Mouse (Mus musculus) limb, embryonic 11.5 days (tissue): Measurements from ENCODE around the gene Mybphl. TPM values are rescaled to one million over a fixed set of nuclear protein-coding genes. Genes with fewer than 3 reads are reported as not detected.

Experiments
- ATAC-seq: fragments of 200-750 bp; cut with Nextera tagmentation; 2 replicates; pipeline ENCODE4 v1.8.0; 2017; ENCODE audit warnings: low read depth; ENCODE audit not compliant: insufficient number of reproducible peaks, low FRiP score, low TSS enrichment
- DNase-seq: peaks from one replicate; pipeline ENCODE4 v3.0.0-alpha.2; 2015; ENCODE audit warnings: low spot score
- H3K27ac ChIP-seq: fragments of 300-500 bp; sonication (generic); replicated peaks from 2 replicates; pipeline ENCODE4 v1.5.1; 2014; ENCODE audit warnings: low read depth, mild to moderate bottlenecking, low read length
- H3K27me3 ChIP-seq: fragments of 300-500 bp; sonication (generic); 2 replicates; pipeline ENCODE4 v1.6.1; 2014; ENCODE audit warnings: mild to moderate bottlenecking, low read length, mixed read lengths; ENCODE audit not compliant: control insufficient read depth, insufficient read depth
- H3K36me3 ChIP-seq: fragments of 300-500 bp; sonication (generic); 2 replicates; pipeline ENCODE4 v1.6.1; 2014; ENCODE audit warnings: mild to moderate bottlenecking, low read length, moderate library complexity, mixed read lengths; ENCODE audit not compliant: control insufficient read depth, insufficient read depth
- H3K4me1 ChIP-seq: fragments of 300-500 bp; sonication (generic); 2 replicates; pipeline ENCODE4 v1.6.1; 2014; ENCODE audit warnings: low read length, mixed read lengths; ENCODE audit not compliant: control insufficient read depth, insufficient read depth
- H3K4me2 ChIP-seq: fragments of 300-500 bp; sonication (generic); 2 replicates; pipeline ENCODE4 v1.6.1; 2014; ENCODE audit warnings: low read depth, mild to moderate bottlenecking, moderate library complexity; ENCODE audit not compliant: severe bottlenecking
- H3K4me3 ChIP-seq: fragments of 300-500 bp; sonication (generic); 2 replicates; pipeline ENCODE4 v1.5.1; 2014; ENCODE audit warnings: low read depth, low read length
- H3K9ac ChIP-seq: fragments of 300-500 bp; sonication (generic); 2 replicates; pipeline ENCODE4 v1.6.1; 2014; ENCODE audit warnings: mild to moderate bottlenecking, low read length
- H3K9me3 ChIP-seq: fragments of 300-500 bp; sonication (generic); 2 replicates; pipeline ENCODE4 v1.6.1; 2016; ENCODE audit warnings: low read length; ENCODE audit not compliant: control insufficient read depth
- WGBS: fragments of 180-500 bp; shearing (Covaris S2); extraction: QIAGEN DNeasy Blood & Tissue Kit; methylation state at CpG from one replicate; pipeline ENCODE4 v1.1.7; 2014; 5-methylcytosine and 5-hydroxymethylcytosine counted together
- polyA plus RNA-seq: library from polyadenylated mRNA; unstranded; fragments of >200 nt; fragmentation: Nextera tagmentation; extraction: Ambion mirVana; gene quantifications from 2 replicates; pipeline ENCODE4 v1.2.1, GENCODE M21; 2014

Gene Mybphl
- polyA plus RNA-seq, 1 experiment from 2014 or later, result not detected

- Histone ChIP-seq H3K4me3 (no peak overlapping the region), H3K36me3 (no peaks in the 10 kb centered on the region; the same call in 1 of the 2 replicates), H3K9me3 (no peaks in the 10 kb centered on the region), H3K4me1 (peaks cover 9% of the 10 kb centered on the region), H3K27ac (no peak overlapping the region), H3K4me2 (no peak overlapping the region), H3K27me3 (no peaks in the 10 kb centered on the region), H3K9ac (no peak overlapping the region)
- no peak for DNase-seq
- WGBS, result 74% methylated on average over 6 of the region's 6 CpGs
- no peak for ATAC-seq
These were observed 6.3 kb upstream of the Mybphl start for GRCm38 (mm10) chr3:108358445-108358844.

- Histone ChIP-seq H3K27me3 (no peaks in the 10 kb centered on the region), H3K9me3 (no peaks in the 10 kb centered on the region), H3K4me1 (peaks cover 9% of the 10 kb centered on the region), H3K9ac (0 out of 2 replicates have a peak overlapping the region, but pooled peaks have one; percentile 5), H3K27ac (peak overlapping the region; percentile 80; the same call in 1 of the 2 replicates), H3K4me3 (no peak overlapping the region), H3K4me2 (peak overlapping the region; percentile 2; the same call in 1 of the 2 replicates), H3K36me3 (no peaks in the 10 kb centered on the region; the same call in 1 of the 2 replicates)
- peak; percentile 78 for ATAC-seq
- WGBS, result 23% methylated on average over 7 of the region's 7 CpGs
- peak; percentile 73 for DNase-seq
These were observed 3.8 kb upstream of the Mybphl start for GRCm38 (mm10) chr3:108360894-108361293.

DNA sequence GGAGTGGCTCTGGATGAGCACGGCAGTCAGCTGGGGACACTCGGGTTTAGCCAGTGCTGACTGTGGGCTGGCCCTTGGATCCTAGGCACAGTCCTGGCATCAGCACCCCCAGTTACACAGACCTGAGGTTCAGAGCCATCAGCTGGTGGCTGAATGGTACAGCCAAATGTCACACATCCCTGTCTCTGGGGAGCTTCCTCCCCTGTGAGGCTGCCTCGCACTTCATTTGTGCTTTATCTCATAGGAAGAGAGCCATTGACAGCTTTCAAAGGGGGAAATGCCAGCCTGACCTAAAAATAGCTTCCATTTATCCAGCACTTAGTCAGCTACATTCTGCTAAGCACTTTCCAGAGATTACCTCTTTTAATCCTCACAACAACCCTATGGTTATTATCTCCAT is 1.1 kb upstream of the Mybphl start:
- no peak overlapping the region for H3K9ac ChIP-seq
- no peak overlapping the region for H3K4me2 ChIP-seq
- no peak for DNase-seq
- no peaks in the 10 kb centered on the region for H3K27me3 ChIP-seq
- H3K27ac ChIP-seq, result no peak overlapping the region
- H3K9me3 ChIP-seq, result no peaks in the 10 kb centered on the region
- H3K36me3 ChIP-seq, result no peaks in the 10 kb centered on the region
- H3K4me3 ChIP-seq, result no peak overlapping the region
- WGBS, result 68% methylated on average over 3 of the region's 3 CpGs
- peaks cover 9% of the 10 kb centered on the region for H3K4me1 ChIP-seq
- ATAC-seq, result no peak

GRCm38 (mm10) chr3:108367173-108367572 is 2.5 kb downstream of the Mybphl start:
- no peaks in the 10 kb centered on the region for H3K27me3 ChIP-seq
- 0 out of 2 replicates have a peak overlapping the region, but pooled peaks have one; percentile 12 for H3K9ac ChIP-seq
- H3K36me3 ChIP-seq, result no peaks in the 10 kb centered on the region
- no peaks in the 10 kb centered on the region for H3K9me3 ChIP-seq
- H3K27ac ChIP-seq, result no peak overlapping the region
- no peak overlapping the region for H3K4me3 ChIP-seq
- no peak for ATAC-seq
- H3K4me2 ChIP-seq, result peak overlapping the region; percentile 10; the same call in 1 of the 2 replicates
- WGBS, result 54% methylated on average over 9 of the region's 9 CpGs
- no peaks in the 10 kb centered on the region for H3K4me1 ChIP-seq
- DNase-seq, result peak; percentile 42

DNA sequence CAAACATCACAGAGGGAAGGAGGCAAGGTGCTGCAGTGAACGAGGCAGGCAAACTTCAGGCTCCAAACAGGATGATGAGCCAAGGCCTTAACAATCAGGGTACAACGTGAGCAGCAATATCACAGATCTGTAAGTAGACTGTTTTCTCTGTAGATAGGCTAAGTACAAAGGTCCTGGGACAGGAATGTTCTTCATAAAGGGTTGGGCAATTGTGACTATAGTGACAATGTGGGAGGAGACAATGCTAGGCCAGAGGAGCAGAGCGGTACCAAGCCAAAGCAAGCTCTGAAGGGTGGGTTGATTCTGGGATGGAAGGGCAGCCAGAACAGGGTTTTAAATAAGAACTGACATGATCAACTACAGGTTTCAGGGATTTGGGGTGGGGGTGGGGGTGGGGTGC is 3.1 kb downstream of the Mybphl start:
- Histone ChIP-seq H3K9ac (no peak overlapping the region), H3K4me2 (no peak overlapping the region), H3K27ac (no peak overlapping the region), H3K36me3 (no peaks in the 10 kb centered on the region), H3K4me3 (no peak overlapping the region), H3K9me3 (no peaks in the 10 kb centered on the region), H3K4me1 (no peaks in the 10 kb centered on the region), H3K27me3 (no peaks in the 10 kb centered on the region)
- 81% methylated on average over 3 of the region's 3 CpGs for WGBS
- DNase-seq (no peak), ATAC-seq (no peak)

DNA sequence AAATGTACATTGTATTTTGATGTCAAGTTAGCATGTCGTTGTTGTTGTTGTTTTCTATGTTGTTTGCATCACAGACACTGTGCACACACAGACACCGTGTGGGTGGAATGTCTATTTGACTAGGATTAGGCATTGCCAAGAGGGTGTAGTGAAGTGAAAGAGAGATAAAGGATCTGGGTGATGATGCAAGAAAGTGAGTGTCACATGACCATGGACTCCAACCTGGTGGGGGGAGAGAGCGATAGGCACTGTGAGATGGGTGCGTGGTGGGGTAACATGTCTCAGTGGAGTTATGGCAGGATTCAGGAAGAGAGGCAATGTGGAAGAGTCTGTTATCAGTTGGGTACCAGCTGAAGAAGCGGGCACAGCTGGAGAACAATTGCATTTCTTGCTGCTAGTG is 4.0 kb downstream of the Mybphl start:
- Histone ChIP-seq H3K36me3 (no peaks in the 10 kb centered on the region), H3K4me3 (no peak overlapping the region), H3K9ac (no peak overlapping the region), H3K27ac (no peak overlapping the region), H3K27me3 (no peaks in the 10 kb centered on the region), H3K9me3 (no peaks in the 10 kb centered on the region), H3K4me1 (no peaks in the 10 kb centered on the region), H3K4me2 (no peak overlapping the region)
- DNase-seq (no peak), ATAC-seq (no peak)
- 90% methylated on average over 5 of the region's 5 CpGs for WGBS

GRCm38 (mm10) chr3:108372274-108372673 is 7.6 kb downstream of the Mybphl start:
- DNase-seq (no peak), ATAC-seq (no peak)
- H3K4me1 ChIP-seq, result no peaks in the 10 kb centered on the region
- no peak overlapping the region for H3K9ac ChIP-seq
- H3K4me2 ChIP-seq, result no peak overlapping the region
- 85% methylated on average over 3 of the region's 3 CpGs for whole genome bisulfite sequencing
- H3K27me3 ChIP-seq, result no peaks in the 10 kb centered on the region
- H3K27ac ChIP-seq, result no peak overlapping the region
- no peaks in the 10 kb centered on the region for H3K9me3 ChIP-seq
- no peak overlapping the region for H3K4me3 ChIP-seq
- no peaks in the 10 kb centered on the region for H3K36me3 ChIP-seq

DNA sequence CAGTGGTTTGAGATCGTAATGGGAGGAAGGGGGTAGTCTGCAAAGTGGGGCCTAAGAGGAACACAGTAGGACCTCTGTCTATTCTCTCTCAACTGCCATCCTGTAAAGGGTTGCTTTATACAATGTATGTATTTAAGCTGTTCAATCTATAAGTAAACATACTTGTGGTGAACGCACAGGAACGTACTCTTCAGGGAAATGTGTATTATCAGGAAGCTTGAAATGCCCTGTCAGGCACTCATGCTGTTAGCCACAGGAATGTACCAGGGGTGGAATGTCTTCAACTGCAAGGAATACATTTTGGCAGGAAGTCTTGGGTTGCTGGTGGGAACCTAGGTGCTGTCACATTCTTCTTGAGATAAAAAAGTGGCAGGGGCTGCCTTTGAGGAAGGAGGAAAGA is 8.0 kb downstream of the Mybphl start:
- Histone ChIP-seq H3K27ac (no peak overlapping the region), H3K4me2 (no peak overlapping the region), H3K4me1 (no peaks in the 10 kb centered on the region), H3K36me3 (no peaks in the 10 kb centered on the region), H3K4me3 (no peak overlapping the region), H3K27me3 (no peaks in the 10 kb centered on the region), H3K9me3 (no peaks in the 10 kb centered on the region), H3K9ac (no peak overlapping the region)
- no peak for ATAC-seq
- 92% methylated on average over 3 of the region's 3 CpGs for WGBS
- no peak for DNase-seq
